Mouse (Mus musculus): ENCODE measurements around the gene Peli1.
"Not testable (repeated sequence)": the region's sequence is repeated elsewhere in the genome, so short reads cannot be mapped to it uniquely, and the experiment has no call there.

Peli1 gene

DNA sequence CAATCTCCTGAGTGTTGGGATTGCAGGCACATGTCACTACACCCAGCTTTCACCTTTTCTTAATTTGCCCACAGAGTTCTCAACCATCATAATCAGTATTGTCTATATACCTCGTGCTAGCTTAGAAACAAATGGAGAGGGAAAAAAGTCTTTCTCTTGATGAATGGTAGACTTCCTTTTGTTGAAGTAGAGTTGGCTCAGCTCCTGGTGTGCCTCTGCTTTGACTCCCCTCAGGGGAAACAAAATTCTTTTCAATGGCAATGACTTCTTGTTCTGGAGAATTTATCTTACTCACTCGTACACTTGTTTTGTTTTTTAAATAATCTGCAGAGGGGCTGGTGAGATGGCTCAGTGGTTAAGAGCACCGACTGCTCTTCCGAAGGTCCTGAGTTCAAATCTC is 62.0 kb downstream of the Peli1 start:
- peak; percentile 14 to 36 for DNase-seq

DNA sequence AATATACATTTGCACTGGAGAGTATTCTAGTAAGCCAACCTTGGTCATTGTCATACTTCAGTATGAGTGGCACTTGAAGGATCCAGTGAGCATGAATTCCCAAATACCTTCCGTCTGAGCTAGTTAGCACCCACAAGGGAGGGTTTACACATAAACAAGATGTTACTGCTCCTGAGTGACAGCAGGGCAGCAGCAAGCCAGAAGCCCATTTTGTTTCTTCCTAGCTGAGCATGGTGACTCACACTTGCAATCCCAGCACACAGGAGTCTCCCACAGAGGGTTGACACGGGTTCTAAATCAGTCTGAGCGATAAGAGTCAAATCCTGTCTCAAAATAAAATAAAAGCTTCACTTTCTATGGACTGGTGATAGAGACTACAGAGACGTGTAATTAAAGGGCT is 66.5 kb downstream of the Peli1 start:
- no peak for DNase-seq

DNA sequence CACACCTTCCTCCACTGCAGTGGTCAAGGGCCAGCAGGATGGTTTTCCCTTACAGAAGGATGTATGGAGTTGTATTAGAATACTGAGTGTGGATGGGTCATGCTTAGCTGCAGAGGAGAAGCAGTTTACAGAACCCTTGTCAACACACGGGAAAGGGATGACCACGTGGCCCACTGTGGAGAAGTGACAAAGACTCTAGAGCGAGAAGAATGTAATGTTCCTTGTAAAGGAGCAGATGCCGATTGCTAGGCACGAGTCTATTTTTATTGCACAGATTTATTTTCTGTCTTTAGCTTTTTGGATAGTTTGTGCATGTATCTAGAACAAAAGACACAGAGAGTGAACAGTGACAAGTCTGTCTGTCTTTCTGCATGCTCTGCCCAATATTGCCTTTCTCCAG is 71.0 kb downstream of the Peli1 start:
- no peak for DNase-seq

DNA sequence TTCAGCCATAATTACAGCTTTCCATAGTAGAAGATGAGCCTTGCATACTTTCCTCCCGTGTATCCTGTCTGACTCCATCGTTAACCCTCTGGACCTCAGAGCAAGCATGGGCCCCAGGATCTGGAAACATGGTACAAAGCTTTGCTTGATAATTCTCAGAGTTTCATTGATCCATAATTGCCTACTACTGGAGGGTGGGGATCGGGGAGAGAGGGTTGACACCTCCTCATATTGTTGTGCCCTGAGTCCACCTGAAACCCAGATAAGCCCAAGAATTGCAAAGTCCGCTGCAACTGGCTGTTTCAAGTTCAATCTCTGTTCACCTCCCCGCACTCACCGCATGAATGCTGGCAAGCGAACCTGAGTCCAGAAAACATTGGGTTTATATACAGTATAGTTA is 72.1 kb downstream of the Peli1 start:
- DNase-seq = no peak

DNA sequence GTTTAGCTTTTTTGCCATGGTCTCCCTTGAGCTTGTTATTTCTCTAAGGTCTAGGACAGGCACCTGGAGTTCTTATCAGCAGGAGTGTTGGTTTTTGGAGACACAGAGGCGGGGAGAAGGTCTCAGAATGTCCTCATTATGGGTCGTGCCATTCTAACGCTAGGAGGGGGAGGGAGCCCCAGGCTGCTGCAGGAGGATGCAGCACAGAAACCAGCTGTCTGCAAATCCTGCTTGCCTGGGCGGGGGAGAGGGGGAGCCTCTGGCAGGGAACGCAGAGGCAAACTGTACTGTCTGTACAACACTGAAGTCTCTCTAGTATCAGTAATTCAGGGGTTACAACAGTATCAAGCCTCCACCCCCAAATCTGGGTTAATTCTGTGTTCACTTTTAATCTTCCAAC is 72.6 kb downstream of the Peli1 start:
- no peak for DNase-seq

DNA sequence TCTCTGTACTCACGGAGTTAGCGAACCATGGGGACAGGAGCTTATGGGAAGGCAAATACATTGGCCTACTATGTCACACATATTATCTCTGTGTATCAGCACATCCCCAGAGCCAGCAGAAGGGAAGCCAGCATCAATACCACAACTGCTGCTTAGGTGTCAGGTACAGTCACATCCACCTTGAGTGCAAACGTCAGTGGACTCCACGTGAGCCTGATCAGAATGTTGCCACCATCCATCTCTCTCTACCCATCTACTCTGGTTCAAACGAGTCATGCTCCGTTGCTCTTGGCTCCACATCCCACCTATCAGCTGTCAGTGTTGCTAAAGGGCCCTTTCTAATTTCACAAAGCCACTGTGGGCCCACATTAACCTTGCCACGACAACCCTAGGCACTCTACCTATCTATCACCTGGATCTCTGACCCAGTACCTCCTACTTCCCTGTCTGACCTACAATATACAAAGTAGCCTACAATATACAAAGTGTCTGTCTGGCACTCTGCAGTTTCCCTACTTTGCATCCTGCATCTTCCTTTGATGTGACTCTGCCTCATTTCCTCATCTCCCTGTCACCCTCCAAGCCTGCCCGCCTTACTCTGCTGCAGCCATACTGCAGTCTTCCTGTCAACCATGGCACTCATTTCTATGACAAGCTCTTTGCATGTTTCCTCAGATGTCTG is 73.4 kb downstream of the Peli1 start:
- no peak for DNase-seq

DNA sequence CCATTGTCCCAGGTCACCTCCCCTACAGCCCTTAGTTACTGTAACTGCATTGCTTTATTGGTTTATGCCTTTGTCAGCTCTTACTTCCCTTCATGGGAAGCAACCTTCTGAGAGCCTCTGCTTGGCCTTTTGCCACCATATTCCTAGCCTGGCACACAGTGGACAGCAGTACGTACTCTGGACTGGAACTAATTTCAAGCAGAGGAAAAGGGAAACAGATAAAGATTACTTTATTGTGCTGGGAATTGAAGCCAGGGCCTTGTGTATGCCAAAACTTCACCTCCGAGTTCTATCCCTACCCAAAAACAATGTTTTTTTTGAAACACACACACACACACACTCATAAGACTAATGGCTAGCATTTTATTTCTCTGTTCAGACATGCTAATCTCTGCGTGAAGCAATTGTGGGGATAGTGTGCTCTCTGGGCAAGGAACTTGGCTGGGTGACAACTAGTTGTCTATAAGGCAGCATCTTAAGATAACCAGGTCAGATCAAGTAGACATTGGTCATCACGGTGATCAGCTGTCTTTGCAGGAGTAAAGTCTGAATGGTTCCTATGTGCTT is 74.0 kb downstream of the Peli1 start:
- peak; percentile 18 to 26 for DNase-seq

DNA sequence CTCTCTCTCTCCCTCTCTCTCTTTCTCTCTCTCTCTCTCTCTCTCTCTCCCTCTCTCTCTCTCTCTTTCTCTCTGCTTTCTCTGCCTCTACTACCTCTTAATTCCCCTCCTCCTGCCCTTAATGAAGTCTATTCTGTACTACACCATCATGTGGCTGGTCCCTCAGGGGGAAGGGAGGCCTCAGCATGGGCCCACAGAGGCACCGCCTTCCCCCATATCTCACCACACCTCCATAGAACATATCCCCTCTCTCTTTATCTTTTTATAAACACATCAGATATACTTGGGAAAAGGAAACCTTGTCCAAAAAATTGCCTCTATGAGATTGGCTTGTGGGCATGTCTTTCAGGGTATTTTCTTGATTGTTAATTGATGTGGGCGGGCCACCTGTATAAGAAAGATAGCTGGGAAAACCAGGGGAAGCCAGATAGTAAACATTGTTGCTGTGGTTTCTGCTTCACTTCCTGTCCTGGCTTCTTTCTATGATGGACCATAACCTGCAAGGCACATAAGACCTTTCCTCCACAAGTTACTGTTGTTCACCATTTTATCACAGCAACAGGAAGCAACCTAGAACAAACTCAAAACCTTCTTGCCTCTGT is 75.5 kb downstream of the Peli1 start:
- no peak for DNase-seq

DNA sequence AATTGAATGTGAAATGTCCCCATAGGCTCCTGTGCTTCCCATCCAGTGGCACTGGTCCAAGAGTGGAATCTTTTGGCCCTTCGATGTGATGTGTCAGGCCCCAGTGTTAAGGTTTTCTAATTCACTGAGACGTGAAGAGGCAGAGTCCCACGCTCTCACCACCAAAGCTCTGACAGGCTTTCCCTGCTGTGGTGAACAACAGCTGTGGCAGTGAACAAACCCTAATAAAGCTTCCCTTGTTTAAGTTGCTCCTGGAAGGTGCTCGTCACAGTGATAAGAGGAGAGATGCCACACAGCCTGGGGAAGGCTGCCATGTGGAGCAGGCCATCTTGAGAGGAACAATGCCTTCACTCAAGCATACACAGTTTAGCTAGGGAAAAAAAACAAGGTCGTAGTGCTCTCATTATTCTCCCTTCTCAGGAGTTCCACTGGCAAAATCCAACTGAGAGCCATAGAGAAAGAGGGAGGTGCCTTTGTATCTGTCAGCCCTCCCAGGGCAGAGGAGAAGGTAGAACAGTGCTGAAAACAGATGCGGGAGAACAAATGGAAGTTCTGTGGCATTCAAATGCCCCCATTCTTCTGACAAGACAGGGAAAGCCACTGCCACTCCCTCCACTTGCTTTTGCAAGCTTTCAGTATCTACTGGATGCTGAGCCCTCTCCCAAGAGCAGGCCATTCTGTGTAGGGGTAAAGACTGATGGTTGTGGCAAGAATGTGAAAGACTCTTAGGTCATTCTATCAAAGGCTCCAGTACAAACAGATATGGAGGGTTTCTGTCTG is 77.9 kb downstream of the Peli1 start:
- DNase-seq = peak in 1 of 2 experiments; percentile 13

DNA sequence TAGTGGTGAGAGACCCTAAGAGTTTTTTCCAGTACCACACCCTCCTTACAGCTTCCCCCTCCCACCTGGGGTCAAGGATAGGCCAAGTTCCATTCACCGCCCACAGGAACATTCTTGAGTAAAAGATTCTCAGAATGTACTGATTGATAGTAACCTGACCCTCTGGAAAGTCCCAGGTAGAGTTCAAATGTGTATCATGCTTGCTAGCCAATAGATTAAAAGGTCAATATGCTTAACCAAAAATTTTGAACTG is 78.4 kb downstream of the Peli1 start:
- not testable (repeated sequence) for DNase-seq

DNA sequence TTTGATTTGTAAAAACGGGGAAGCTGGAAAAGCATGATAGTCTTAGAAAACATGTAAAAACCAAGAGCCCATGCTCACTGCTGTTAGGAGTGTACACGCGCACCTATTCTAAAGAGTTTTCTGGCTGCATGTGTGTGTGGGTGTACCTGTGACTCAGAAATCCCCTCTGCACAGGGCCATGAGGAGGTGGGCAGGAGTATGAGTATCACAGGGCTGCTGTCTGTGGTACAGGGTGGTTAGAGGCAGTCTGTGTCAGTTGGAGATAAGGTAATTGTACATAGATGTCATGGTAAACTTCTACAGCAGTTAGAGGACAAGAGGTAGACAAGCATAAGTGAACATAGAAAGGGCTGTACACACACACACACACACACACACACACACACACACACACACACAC is 81.2 kb downstream of the Peli1 start:
- DNase-seq = no peak

DNA sequence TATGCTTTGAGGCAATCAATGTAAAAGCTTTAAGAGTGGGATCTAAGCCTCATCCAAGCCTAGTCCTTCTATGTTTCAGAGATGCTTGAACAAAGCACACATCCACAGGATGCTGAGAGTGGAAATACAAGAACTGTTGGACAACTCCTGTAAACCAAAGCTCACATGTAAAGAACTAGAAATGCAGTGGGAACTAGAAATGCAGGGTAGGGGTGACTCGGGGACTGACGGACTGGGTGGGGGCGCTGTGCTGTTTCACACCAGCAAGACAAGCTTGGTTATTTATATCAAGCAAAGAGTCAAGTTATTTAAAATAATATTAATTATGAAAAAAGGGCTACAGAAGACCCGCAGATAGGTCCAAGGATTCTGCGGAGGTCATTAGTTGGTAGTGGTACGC is 82.8 kb downstream of the Peli1 start:
- no peak for DNase-seq

DNA sequence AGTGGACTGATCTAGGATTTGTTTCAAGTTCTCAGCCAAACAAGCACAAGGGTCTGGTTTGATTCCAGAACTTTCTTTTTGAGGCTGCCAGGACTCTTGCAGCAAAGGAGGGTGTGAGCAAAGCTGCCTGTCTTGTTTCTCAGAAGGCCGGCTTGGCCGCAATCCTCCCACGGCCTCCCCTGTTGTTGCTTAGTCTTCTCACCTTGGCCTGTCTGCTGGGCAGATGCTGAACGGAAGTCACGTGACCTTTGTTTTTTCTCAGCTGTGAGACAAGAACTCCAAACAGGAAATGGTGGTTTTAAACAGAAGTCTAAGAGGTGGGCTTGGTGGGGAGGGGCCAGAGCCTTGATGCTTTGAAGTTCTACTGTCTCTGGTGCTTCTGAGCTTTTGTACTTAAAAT is 83.3 kb downstream of the Peli1 start:
- peak; percentile 22 to 29 for DNase-seq

DNA sequence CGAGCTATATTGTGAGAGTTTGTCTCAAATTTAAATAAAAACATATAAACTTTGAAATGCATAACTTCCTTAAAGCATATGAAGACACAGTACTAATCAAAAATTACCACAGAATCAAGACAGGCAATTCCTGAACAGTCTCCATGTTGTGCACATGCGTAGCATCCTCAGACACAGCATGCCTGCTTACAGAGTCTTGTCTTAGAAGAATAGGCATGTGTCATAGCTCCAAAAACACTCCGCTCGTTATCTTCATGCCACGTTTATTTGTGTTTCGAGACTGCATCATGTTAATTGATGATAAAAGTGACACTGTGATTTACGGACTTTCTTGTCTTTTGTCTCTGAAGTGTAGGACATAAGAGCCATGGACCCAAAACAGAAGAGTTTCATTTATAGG is 84.0 kb downstream of the Peli1 start:
- no peak for DNase-seq

DNA sequence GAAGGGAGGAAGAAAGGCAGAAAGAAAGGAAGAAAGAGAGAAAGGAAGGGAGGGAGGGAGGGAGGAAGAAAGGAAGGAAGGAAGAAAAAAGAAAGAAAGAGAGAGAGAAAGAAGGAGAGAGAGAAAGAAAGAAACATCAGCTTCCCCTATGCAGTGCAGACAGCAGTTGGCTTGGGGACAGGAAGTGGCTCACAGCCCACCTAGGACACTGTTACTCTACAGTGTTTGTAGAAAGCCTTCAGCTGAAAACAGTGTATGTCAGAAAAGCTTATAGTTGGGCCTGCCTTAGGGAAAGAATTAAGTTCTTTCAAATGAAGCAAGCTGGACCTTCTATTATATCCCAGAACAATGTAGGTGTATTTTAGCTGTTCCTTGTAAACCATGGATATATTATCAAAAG is 85.4 kb downstream of the Peli1 start:
- no peak for DNase-seq

DNA sequence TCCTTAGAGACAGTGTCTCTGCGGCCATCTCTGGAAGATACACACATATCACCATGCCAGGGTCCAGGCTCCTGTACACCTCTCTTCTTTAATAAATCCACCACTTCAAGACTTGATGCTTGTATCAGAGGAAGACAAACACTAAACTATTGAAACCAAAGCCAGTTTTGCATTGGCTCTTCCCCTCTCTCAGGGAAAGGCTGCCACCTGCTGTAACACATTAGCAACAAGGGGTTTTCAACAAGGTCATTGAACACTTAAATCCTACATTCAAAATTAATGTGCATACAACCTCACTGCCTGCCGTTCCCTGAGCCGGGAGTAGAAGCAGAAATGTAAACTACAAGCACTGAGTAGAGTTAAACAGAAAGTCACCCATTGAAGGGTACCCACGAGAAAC is 87.3 kb downstream of the Peli1 start:
- DNase-seq = peak; percentile 38 to 57

DNA sequence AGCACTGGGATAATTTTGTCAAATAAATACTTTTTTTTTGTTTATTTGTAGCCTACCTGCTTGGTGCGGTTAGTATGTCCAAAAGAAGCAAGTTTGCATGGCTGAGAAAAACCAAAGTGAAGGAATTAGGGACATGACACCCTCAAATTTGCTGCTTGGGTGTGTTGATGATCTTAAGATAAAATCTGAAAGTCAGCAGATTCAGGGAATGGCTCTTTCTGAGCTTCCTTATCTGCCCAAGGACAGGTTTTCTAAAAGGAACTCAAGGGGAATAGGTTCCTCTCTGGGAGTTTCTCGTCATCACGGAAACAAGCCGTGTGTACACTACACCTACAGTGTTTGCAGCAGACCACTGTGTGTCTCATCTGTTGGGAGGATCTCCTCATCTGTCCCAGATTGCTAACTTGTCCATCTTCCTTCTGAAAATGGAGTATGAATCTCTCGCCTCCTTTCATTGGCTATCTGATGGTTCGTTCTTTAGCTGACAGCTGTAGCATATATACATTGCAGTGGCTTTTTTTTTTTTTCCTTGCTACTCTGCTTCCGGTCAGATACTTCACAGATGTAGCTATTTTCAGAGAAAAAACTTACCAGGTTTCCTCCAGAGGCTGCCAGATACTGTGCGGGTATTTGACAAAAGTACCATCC is 88.0 kb downstream of the Peli1 start:
- no peak for DNase-seq

DNA sequence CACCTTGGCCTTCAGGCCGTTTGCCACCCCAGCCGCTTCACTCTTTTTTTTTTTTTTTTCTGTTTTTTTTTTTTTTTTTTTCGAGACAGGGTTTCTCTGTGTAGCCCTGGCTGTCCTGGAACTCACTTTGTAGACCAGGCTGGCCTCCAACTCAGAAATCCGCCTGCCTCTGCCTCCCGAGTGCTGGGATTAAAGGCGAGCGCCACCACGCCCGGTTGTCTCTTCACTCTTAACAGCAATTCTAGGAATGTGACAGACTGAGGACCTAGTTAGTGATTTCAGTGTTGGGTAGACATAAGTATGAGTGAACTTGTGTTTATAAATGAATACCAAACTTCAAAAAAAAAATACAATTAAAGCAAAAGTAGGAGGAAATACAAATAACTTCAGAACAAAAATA is 88.8 kb downstream of the Peli1 start:
- not testable (repeated sequence) for DNase-seq

DNA sequence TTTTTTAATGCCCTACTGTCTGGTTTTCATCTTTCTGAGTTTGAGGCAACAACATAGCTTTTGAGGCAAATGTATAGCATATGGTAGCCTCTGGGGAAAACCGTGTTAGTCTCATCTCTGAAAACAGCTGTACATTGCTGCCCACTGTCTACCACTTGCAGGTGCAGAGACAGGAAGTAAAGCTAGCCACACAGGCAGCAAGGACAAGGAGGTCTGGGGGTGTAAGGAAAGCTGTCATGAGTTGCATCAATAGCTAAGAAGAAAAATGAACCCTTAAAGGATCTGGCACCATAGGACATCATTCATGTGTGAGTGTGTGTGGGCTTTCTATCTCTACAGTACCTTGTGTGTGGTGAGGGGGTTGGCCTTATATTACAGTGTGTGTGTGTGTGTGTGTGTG is 89.6 kb downstream of the Peli1 start:
- DNase-seq = no peak

DNA sequence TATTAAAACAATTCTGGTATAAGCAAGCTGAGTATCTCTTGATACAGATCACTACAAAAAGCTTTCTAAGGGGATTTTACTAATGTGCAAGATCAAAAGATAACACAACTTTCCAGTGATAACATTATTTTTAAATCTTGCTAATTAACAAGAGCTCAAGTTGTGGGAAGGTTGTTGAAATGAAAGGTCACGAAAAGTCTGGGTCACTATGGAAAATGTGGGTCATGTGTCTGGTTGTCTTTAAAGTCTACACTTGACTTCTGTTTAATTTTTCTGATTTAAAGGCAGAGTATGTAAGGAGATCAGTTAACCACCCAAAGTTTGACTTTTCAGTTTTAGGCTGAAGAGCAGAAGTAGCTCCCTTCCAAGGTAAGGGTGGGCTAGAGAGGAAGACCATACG is 90.5 kb downstream of the Peli1 start:
- DNase-seq = no peak

DNA sequence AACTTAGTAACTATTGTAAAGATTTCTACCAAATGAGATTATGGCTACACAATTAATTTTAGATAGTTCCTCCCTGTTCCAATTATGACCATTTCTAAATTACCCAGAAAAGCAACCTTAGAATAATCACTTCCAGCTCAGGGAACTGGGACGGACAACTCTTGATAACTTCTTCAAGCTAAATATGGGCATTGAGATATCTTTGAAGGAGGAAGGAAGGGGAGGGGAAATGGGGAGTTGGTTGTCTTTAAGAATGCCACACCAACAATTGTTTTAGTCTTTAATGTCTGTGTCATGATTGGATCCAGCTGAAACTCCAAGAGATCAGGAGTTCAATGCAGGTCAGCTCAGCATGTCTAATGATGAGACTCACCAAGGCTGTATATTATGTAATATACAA is 91.6 kb downstream of the Peli1 start:
- DNase-seq = no peak

DNA sequence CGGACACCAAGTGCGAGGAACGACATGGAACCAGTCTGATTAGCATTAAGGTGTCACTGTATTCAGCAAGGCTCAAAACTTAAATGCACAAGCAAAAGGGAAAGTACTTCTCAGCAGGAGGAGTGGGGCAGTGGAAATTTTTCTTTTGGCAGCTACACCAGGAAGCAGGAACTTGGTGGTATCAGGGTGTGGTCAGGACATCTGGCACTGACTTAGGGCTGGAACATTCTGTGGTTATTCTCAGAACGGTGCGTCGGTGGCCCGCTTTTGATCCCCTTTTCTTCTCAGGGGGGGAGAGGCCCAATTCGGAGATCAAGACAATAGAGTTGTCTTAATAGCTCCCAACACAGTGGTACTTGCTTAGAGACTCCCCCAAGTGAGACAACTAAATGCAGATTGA is 100.7 kb downstream of the Peli1 start:
- DNase-seq = not testable (repeated sequence)

DNA sequence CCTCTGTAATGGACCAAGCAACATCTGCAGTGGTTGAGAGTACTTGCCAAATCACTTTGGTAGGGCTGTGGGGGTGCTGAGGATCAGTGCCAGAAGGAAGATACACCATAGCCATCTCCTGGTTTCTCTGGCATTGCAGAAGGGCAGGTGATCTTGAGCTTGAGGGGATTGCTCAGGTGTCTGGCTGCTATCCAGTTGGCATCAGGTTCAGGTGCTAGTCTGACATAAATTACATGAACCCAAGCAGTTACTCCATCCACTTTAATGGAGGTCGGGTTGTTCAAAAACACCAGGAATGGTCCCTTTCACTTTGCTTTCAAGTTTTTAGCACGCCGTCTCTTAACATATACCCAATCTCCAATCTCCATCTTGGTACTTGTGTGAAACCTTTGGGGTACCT is 103.8 kb downstream of the Peli1 start:
- DNase-seq = no peak
